Mouse (Mus musculus) olfactory bulb, adult 2 months (tissue): ENCODE measurements around the gene Lmod2.

Experiments used
- CTCF ChIP-seq: fragments of 200-500 bp; IDR thresholded peaks from 2 replicates; pipeline ENCODE4 v1.5.1; 2012; ENCODE audit warnings: low read depth, mild to moderate bottlenecking, low read length, moderate library complexity; ENCODE audit not compliant: insufficient read depth
- POLR2A ChIP-seq: fragments of 200-500 bp; IDR thresholded peaks from 2 replicates; pipeline ENCODE4 v1.6.1; 2012; ENCODE audit warnings: mild to moderate bottlenecking, low read depth, low read length, moderate library complexity; ENCODE audit not compliant: insufficient read depth

DNA sequence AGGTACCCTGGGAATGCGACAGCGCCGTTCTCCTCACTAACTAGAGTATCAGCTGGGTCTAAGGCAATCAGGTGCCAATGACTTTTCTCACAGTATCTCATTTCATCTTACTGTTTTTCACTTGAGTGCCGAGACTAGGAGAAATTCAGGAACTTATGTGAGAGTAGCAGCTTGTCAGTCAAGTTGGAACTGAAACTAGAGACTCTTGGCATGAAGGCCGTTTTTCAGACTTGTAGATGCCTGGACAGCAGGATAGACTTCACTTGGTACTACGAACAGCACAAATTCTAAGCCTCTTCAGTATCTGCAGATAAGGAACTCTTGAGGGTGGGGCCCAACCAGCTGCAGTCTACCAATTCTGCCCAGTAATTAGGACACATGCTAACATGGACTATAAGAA lies 2.6 kb downstream of the Lmod2 start:
- no peak for TF ChIP-seq POLR2A
- no peak for TF ChIP-seq CTCF
